Mouse (Mus musculus) lung, postnatal 0 days (tissue): ENCODE results near the gene Nthl1. TPM values are rescaled to one million over a fixed set of nuclear protein-coding genes. Genes with fewer than 3 reads are reported as not detected.

Experiments
- ATAC-seq: fragments of 200-750 bp; cut with Nextera tagmentation; 2 replicates; pipeline ENCODE4 v1.8.0; 2017; ENCODE audit warnings: moderate library complexity
- DNase-seq: peaks from one replicate; pipeline ENCODE4 v3.0.0-alpha.2; 2016; ENCODE audit warnings: low spot score
- H3K27ac ChIP-seq: fragments of 300-500 bp; sonication (generic); 2 replicates; pipeline ENCODE4 v1.5.1; 2014; ENCODE audit warnings: antibody characterized with exemption, mild to moderate bottlenecking, low read length, mixed read lengths
- H3K27me3 ChIP-seq: fragments of 300-500 bp; sonication (generic); replicated peaks from 2 replicates; pipeline ENCODE4 v1.6.1; 2014; ENCODE audit warnings: low read length, mixed read lengths; ENCODE audit not compliant: insufficient read depth
- H3K36me3 ChIP-seq: fragments of 300-500 bp; sonication (generic); 2 replicates; pipeline ENCODE4 v1.6.1; 2014; ENCODE audit warnings: low read length, mixed read lengths; ENCODE audit not compliant: insufficient read depth
- H3K4me1 ChIP-seq: fragments of 300-500 bp; sonication (generic); 2 replicates; pipeline ENCODE4 v1.6.1; 2014; ENCODE audit warnings: antibody characterized with exemption, low read depth, low read length, mixed read lengths; ENCODE audit not compliant: insufficient read depth
- H3K4me2 ChIP-seq: fragments of 300-500 bp; sonication (generic); replicated peaks from 2 replicates; pipeline ENCODE4 v1.6.1; 2014; ENCODE audit warnings: low read depth, mild to moderate bottlenecking, low read length, moderate library complexity, mixed read lengths
- H3K4me3 ChIP-seq: fragments of 300-500 bp; sonication (generic); 2 replicates; pipeline ENCODE4 v1.5.1; 2014; ENCODE audit warnings: low read depth, low read length
- H3K9ac ChIP-seq: fragments of 300-500 bp; sonication (generic); replicated peaks from 2 replicates; pipeline ENCODE4 v1.6.1; 2014; ENCODE audit warnings: low read depth, mild to moderate bottlenecking
- H3K9me3 ChIP-seq: fragments of 300-500 bp; sonication (generic); 2 replicates; pipeline ENCODE4 v1.6.1; 2016; ENCODE audit warnings: low read length, mixed read lengths
- CTCF ChIP-seq: IDR thresholded peaks from 2 replicates; pipeline ENCODE4 v1.5.1; 2016; ENCODE audit warnings: antibody characterized with exemption, mild to moderate bottlenecking
- EP300 ChIP-seq: IDR thresholded peaks from 2 replicates; pipeline ENCODE4 v1.6.1; 2016; ENCODE audit warnings: antibody characterized with exemption, mild to moderate bottlenecking, control low read depth
- WGBS: fragments of 180-500 bp; shearing (Covaris S2); extraction: QIAGEN DNeasy Blood & Tissue Kit; methylation state at CpG from one replicate; pipeline ENCODE4 v1.1.7; 2014; 5-methylcytosine and 5-hydroxymethylcytosine counted together
- polyA plus RNA-seq: library from polyadenylated mRNA; unstranded; fragments of >200 nt; fragmentation: Nextera tagmentation; extraction: Ambion mirVana; gene quantifications from 2 replicates; pipeline ENCODE4 v1.2.1, GENCODE M21; 2015

Gene Nthl1
- polyA plus RNA-seq, 1 experiment from 2014 or later, result 13.8 TPM

GRCm38 (mm10) chr17:24617561-24618194 lies 14.8 kb upstream of the Nthl1 start:
- 77% methylated on average over 14 of the region's 14 CpGs for WGBS
- ATAC-seq, result peak; percentile 47
- peak; percentile 26 for DNase-seq
- TF ChIP-seq CTCF, result peak; percentile 33; the same call in 1 of the 2 replicates
- TF ChIP-seq EP300, result no peak
- Histone ChIP-seq H3K27ac (no peak overlapping the region), H3K4me3 (no peak overlapping the region), H3K9ac (no peak overlapping the region), H3K27me3 (no peaks in the 10 kb centered on the region), H3K36me3 (peaks cover 48% of the 10 kb centered on the region), H3K4me2 (no peak overlapping the region), H3K4me1 (no peaks in the 10 kb centered on the region), H3K9me3 (no peaks in the 10 kb centered on the region)

DNA sequence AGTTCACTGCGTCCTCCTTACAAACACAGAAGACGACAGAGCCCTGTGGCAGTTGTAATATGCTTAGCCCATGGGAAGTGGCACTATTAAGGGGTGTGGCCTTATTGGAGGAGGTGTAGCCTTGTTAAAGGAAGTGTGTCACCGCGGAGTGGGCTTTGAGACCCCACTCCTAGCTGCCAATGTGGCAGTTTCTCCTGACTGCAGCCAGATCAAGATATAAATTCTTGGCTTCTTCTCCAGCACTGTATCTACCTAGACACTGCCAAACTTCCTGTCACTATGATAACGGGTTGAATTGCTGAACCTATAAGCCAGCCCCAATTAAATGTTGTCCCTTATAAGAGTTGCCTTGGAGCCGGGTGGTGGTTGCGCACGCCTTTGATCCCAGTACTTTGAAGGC lies 7.0 kb upstream of the Nthl1 start:
- H3K9me3 ChIP-seq, result no peaks in the 10 kb centered on the region
- H3K4me2 ChIP-seq, result no peak overlapping the region
- H3K9ac ChIP-seq, result no peak overlapping the region
- DNase-seq, result no peak
- TF ChIP-seq CTCF, result no peak
- no peak for TF ChIP-seq EP300
- WGBS, result 90% methylated on average over 8 of the region's 8 CpGs
- ATAC-seq, result no peak
- no peaks in the 10 kb centered on the region for H3K27me3 ChIP-seq
- H3K36me3 ChIP-seq, result peaks cover 54% of the 10 kb centered on the region
- no peaks in the 10 kb centered on the region for H3K4me1 ChIP-seq
- H3K4me3 ChIP-seq, result no peak overlapping the region
- H3K27ac ChIP-seq, result no peak overlapping the region

DNA sequence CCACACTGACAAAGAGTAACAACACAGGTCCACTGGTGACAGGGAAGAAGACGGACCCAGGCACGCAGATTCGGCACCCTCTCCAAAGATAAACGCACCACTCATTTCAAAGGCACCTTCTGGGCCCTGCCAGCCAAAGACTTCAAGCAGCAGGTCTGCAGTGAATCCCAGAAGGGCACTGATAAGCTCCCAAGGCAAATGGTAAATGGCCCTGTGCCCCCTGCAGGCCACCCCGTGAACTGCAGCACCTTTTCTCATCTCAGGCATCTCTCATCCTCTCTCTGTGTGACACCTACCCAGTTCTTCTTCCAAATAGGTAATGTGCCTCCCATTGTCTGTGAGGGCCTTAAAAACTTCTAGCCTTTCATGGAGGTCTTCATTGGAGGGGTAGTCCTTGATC lies 3.8 kb upstream of the Nthl1 start:
- peaks cover 34% of the 10 kb centered on the region for H3K36me3 ChIP-seq
- TF ChIP-seq CTCF (peak; percentile 97), EP300 (no peak)
- H3K27ac ChIP-seq, result no peak overlapping the region
- no peak overlapping the region for H3K4me3 ChIP-seq
- ATAC-seq, result no peak
- WGBS, result 27% methylated on average over 5 of the region's 5 CpGs
- H3K4me1 ChIP-seq, result peaks cover 9% of the 10 kb centered on the region; the same call in 1 of the 2 replicates
- peak; percentile 73 for DNase-seq
- H3K4me2 ChIP-seq, result no peak overlapping the region
- no peaks in the 10 kb centered on the region for H3K9me3 ChIP-seq
- no peaks in the 10 kb centered on the region for H3K27me3 ChIP-seq
- H3K9ac ChIP-seq, result no peak overlapping the region

DNA sequence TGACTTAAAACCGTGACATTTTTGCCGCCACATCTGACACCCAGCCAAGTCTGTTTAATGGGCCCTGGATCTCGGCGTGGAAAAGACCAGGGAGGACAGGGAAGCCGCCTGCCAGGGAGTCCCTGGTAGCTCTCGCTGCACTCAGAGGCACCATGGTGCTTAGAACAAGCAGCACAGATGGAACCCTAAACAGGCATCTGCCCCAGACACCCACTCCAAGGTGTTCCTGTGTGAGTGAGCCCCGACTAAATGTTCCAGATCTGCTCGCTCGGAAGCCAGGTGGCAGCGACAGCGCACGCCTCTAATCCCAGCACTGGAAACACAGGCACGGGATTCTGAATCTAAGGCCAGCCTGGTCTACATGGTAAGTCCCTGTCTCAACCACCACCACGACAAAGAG lies 2.4 kb upstream of the Nthl1 start:
- peaks cover 21% of the 10 kb centered on the region for H3K4me1 ChIP-seq
- peaks cover 27% of the 10 kb centered on the region for H3K36me3 ChIP-seq
- H3K4me3 ChIP-seq, result no peak overlapping the region
- H3K27ac ChIP-seq, result no peak overlapping the region
- H3K9ac ChIP-seq, result no peak overlapping the region
- H3K27me3 ChIP-seq, result no peaks in the 10 kb centered on the region
- no peak for TF ChIP-seq CTCF
- no peak for TF ChIP-seq EP300
- no peak for ATAC-seq
- H3K9me3 ChIP-seq, result no peaks in the 10 kb centered on the region
- H3K4me2 ChIP-seq, result no peak overlapping the region
- no peak for DNase-seq
- 83% methylated on average over 14 of the region's 14 CpGs for WGBS

DNA sequence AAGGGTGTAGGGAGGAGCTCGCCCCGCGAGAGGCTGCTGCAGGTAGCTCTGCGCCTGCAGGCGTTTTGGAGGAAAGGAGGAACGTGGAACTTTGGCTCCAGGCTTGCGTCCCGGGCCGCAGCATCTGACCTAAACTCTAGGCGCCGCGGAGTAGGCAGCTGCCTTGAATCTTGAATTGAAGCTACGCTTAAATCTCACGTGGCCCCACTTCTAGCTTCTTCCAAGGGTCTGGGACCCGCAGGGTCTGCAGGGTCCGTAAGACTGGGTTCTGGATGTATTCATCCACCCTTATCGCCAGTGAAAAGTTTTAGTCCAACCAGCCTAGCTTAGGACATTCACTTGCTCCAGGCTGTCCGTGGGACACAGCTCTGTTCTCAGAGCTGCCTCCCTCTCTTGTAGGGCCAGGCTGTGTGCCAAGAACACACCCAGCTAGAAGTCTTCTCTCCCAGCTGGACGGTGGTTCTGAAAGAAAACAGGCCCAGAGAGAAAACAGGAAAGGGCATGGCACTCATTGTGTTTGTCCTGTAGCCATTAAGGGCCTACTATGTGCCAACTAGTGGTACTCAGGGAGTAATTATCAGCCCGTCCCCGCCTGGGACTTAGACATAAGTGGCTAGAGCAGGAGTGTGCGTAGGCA lies 451 bp downstream of the Nthl1 start:
- WGBS, result 5% methylated on average over 21 of the region's 22 CpGs
- H3K27ac ChIP-seq, result peak overlapping the region; percentile 97
- H3K9ac ChIP-seq, result peak overlapping the region; percentile 72
- peak overlapping the region; percentile 95 for H3K4me2 ChIP-seq
- H3K27me3 ChIP-seq, result no peaks in the 10 kb centered on the region
- DNase-seq (peak; percentile 94), ATAC-seq (peak; percentile 82)
- peaks cover 40% of the 10 kb centered on the region for H3K4me1 ChIP-seq
- no peaks in the 10 kb centered on the region for H3K9me3 ChIP-seq
- TF ChIP-seq CTCF, result no peak
- peak; percentile 87 for TF ChIP-seq EP300
- peak overlapping the region; percentile 66 for H3K4me3 ChIP-seq
- peaks cover 15% of the 10 kb centered on the region for H3K36me3 ChIP-seq

GRCm38 (mm10) chr17:24633831-24634230 lies 1.4 kb downstream of the Nthl1 start:
- DNase-seq (no peak), ATAC-seq (no peak)
- 92% methylated on average over 11 of the region's 11 CpGs for whole genome bisulfite sequencing
- Histone ChIP-seq H3K9me3 (no peaks in the 10 kb centered on the region), H3K4me3 (no peak overlapping the region), H3K4me2 (peak overlapping the region; percentile 95; the same call in 1 of the 2 replicates), H3K27ac (peak overlapping the region; percentile 97), H3K4me1 (peaks cover 40% of the 10 kb centered on the region), H3K36me3 (peaks cover 15% of the 10 kb centered on the region), H3K27me3 (no peaks in the 10 kb centered on the region), H3K9ac (no peak overlapping the region)
- TF ChIP-seq CTCF, result no peak
- no peak for TF ChIP-seq EP300
